Mouse (Mus musculus) stomach, postnatal 0 days (tissue): ENCODE results near the gene Cnot2.

Experiments
- CTCF ChIP-seq: IDR thresholded peaks from 2 replicates; pipeline ENCODE4 v1.5.1; 2016; ENCODE audit warnings: antibody characterized with exemption, low read depth, mild to moderate bottlenecking, moderate library complexity
- EP300 ChIP-seq: optimal IDR thresholded peaks from 2 replicates; pipeline ENCODE3; 2016; ENCODE audit warnings: antibody characterized with exemption

- TF ChIP-seq CTCF (no peak), EP300 (no peak)
These were observed 48.8 kb downstream of the Cnot2 start for GRCm38 (mm10) chr10:116532561-116532960.
